ENCODE assay signal across 7 mouse cellular contexts in genomic region chr16:46022189-46022928, GRCm38 (mm10). TPM values are rescaled to one million over a fixed set of nuclear protein-coding genes. Genes with fewer than 3 reads are reported as not detected.
DNase-seq lines count a peak whose midpoint lies in the region; ATAC-seq lines count a peak whose summit lies in the region.

No protein-coding gene starts in this region.

- no peak overlapping the region for H3K27ac ChIP-seq in forebrain, embryonic 12.5 days

- H3K27me3 ChIP-seq in forebrain, embryonic 12.5 days: no peaks in the 10 kb centered on the region

- ATAC-seq in forebrain, embryonic 12.5 days (ENCODE audit: low FRiP score): peak; percentile 78
- ATAC-seq in hematopoietic stem cell, adult 5-6 weeks (replicated peaks in 1 of 2; ENCODE audit: insufficient read depth in 1 of 2, low FRiP score in 2 of 2, low TSS enrichment in 1 of 2, low read depth in 1 of 2, poor library complexity in 2 of 2, severe bottlenecking in 2 of 2): peak; percentile 91 to 92

- 51% methylated on average over 5 of the region's 5 CpGs for WGBS in forebrain, embryonic 12.5 days

- no peaks in the 10 kb centered on the region for H3K4me1 ChIP-seq in forebrain, embryonic 12.5 days

- no peaks in the 10 kb centered on the region for H3K9me3 ChIP-seq in forebrain, embryonic 12.5 days

- peak; percentile 66 for DNase-seq in Muller cell, postnatal 12 days (ENCODE audit: inconsistent ontology term)
- peak; percentile 3 for DNase-seq in c-Kit-positive CD71-positive TER-119-positive erythroid progenitor cells, embryonic 14.5 days (ENCODE audit: low spot score)
- DNase-seq in layer of hippocampus, adult 8-10 months (ENCODE audit: low spot score in 2 of 2): peak; percentile 38 to 58
- DNase-seq in lung, postnatal 25 days (ENCODE audit: low spot score): peak; percentile 61
- peak; percentile 87 for DNase-seq in retina, postnatal 1 day

- no peak overlapping the region for H3K9ac ChIP-seq in forebrain, embryonic 12.5 days

- H3K4me2 ChIP-seq in forebrain, embryonic 12.5 days: no peak overlapping the region

- H3K36me3 ChIP-seq in forebrain, embryonic 12.5 days (replicated peaks): no peaks in the 10 kb centered on the region

- no peak overlapping the region for H3K4me3 ChIP-seq in forebrain, embryonic 12.5 days (replicated peaks)

RNA-seq across cellular contexts. Expression of gene Plcxd2, which starts 12.3 kb away (rescaled TPM):
- 11.7 and 12.7 TPM in 2 replicates for polyA plus RNA-seq in forebrain, embryonic 12.5 days (2016; fragmentation: Nextera tagmentation; extraction: Ambion mirVana)
- total RNA-seq in hematopoietic stem cell, adult 5-6 weeks (2017): 4.5 and 7.4 TPM in 2 replicates
- total RNA-seq in layer of hippocampus, adult 8-10 months (2022): 10 to 100 TPM; 15.6 to 19.5 (median 18.0) TPM

Comparison
In these comparisons a context has a peak if more than half of its experiments do, and no peak if none do; other contexts are left out.
1. DNase-seq: peak in every context shown above with its lines; median percentile 87 in retina, postnatal 1 day; 66 in Muller cell, postnatal 12 days; 61 in lung, postnatal 25 days; 48 in layer of hippocampus, adult 8-10 months; 3 in c-Kit-positive CD71-positive TER-119-positive erythroid progenitor cells, embryonic 14.5 days.